Comparison of ENCODE assay signal across 12 mouse cellular contexts in the genomic region with DNA sequence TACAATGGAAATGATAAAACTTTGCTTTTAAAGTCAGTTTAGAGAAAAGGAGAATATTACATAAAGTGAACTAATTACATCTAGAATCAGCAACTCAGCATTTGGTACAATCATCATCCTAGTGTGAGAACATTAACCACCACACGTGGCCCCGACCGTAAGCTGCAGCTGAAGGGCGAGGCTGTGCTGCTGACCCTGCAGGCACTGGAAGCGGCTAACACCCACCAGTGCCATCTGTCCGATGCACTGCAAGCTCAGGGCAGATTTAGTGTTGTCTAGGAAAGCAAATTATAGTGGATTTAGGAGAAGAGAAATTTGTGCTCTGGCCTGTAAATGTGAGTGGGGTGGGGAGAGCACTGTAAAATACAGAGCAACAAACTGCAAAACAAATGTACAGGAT. TPM values are rescaled to one million over a fixed set of nuclear protein-coding genes. Genes with fewer than 3 reads are reported as not detected.
DNase-seq lines count a peak whose midpoint lies in the region; ATAC-seq and TF ChIP-seq lines count a peak whose summit lies in the region.
"Had no signal": no experiment of that assay in that cellular context is flagged by ENCODE, and none has a peak within 500 bp of the region (broad histone marks: within the 10 kb centered on the region; RNA-seq: fewer than 3 reads in every experiment).

No protein-coding gene starts in this region.

- no peak overlapping the region for H3K4me2 ChIP-seq in hindbrain, postnatal 0 days (ENCODE audit: low read depth, low read length)
- no peak overlapping the region for H3K4me2 ChIP-seq in midbrain, postnatal 0 days (ENCODE audit: low read depth, low read length, poor library complexity, severe bottlenecking)
- H3K4me2 ChIP-seq in midbrain, embryonic 13.5 days (replicated peaks) = no peak overlapping the region
- H3K4me2 ChIP-seq: heart, embryonic 15.5 days; liver, embryonic 11.5 days; lung, embryonic 15.5 days had no signal

- peaks cover 36% of the 10 kb centered on the region for H3K36me3 ChIP-seq in hindbrain, postnatal 0 days (ENCODE audit: insufficient read depth, low read length)
- H3K36me3 ChIP-seq in hindbrain, embryonic 10.5 days = peaks cover 98% of the 10 kb centered on the region
- peaks cover 36% of the 10 kb centered on the region for H3K36me3 ChIP-seq in midbrain, postnatal 0 days (ENCODE audit: insufficient read depth, low read length)
- peaks cover 80% of the 10 kb centered on the region for H3K36me3 ChIP-seq in midbrain, embryonic 13.5 days

- no peaks in the 10 kb centered on the region for H3K9me3 ChIP-seq in hindbrain, postnatal 0 days (ENCODE audit: low read length)
- no peaks in the 10 kb centered on the region for H3K9me3 ChIP-seq in hindbrain, embryonic 10.5 days
- H3K9me3 ChIP-seq in midbrain, postnatal 0 days (ENCODE audit: low read length) = no peaks in the 10 kb centered on the region
- H3K9me3 ChIP-seq in midbrain, embryonic 13.5 days = no peaks in the 10 kb centered on the region
- H3K9me3 ChIP-seq: heart, embryonic 15.5 days; lung, embryonic 15.5 days had no signal

- H3K9ac ChIP-seq in hindbrain, postnatal 0 days (replicated peaks; ENCODE audit: low read length) = no peak overlapping the region
- H3K9ac ChIP-seq in midbrain, postnatal 0 days (replicated peaks; ENCODE audit: low read length, poor library complexity, severe bottlenecking) = no peak overlapping the region
- H3K9ac ChIP-seq in midbrain, embryonic 13.5 days (replicated peaks) = no peak overlapping the region
- H3K9ac ChIP-seq: heart, embryonic 15.5 days; lung, embryonic 15.5 days had no signal

- no peak for TF ChIP-seq CTCF in hindbrain, postnatal 0 days (IDR thresholded peaks at IDR 0.05; ENCODE audit: low read depth)
- TF ChIP-seq CTCF in midbrain, postnatal 0 days (IDR thresholded peaks at IDR 0.05) = no peak

- 0 out of 2 replicates have a peak, but pooled peaks cover 4% of the 10 kb centered on the region for H3K4me1 ChIP-seq in hindbrain, postnatal 0 days (ENCODE audit: insufficient read depth, low read length)
- H3K4me1 ChIP-seq in hindbrain, embryonic 10.5 days (replicated peaks) = no peaks in the 10 kb centered on the region
- no peaks in the 10 kb centered on the region for H3K4me1 ChIP-seq in midbrain, postnatal 0 days (ENCODE audit: insufficient read depth, low read length)
- H3K4me1 ChIP-seq in midbrain, embryonic 13.5 days (replicated peaks) = peaks cover 10% of the 10 kb centered on the region

- 60% methylated on average over 6 of the region's 6 CpGs for WGBS in hindbrain, postnatal 0 days
- WGBS in hindbrain, embryonic 10.5 days = 92% methylated on average over 6 of the region's 6 CpGs
- 82% methylated on average over 6 of the region's 6 CpGs for WGBS in midbrain, postnatal 0 days
- 79% methylated on average over 6 of the region's 6 CpGs for WGBS in midbrain, embryonic 13.5 days

- H3K4me3 ChIP-seq in hindbrain, postnatal 0 days (ENCODE audit: low read length) = no peak overlapping the region
- no peak overlapping the region for H3K4me3 ChIP-seq in hindbrain, embryonic 10.5 days
- no peak overlapping the region for H3K4me3 ChIP-seq in midbrain, postnatal 0 days (ENCODE audit: low read depth, low read length)
- no peak overlapping the region for H3K4me3 ChIP-seq in midbrain, embryonic 13.5 days (replicated peaks)
- H3K4me3 ChIP-seq: heart, embryonic 15.5 days; lung, embryonic 15.5 days had no signal

- ATAC-seq in hindbrain, postnatal 0 days = 0 out of 2 replicates have a peak, but pooled peaks have one; percentile 27
- no peak for ATAC-seq in midbrain, postnatal 0 days (ENCODE audit: low FRiP score)
- ATAC-seq in midbrain, embryonic 13.5 days = no peak
- no peak for ATAC-seq in activated CD4-positive, CD25-positive, alpha-beta regulatory T cell, adult 4 months

- no peaks in the 10 kb centered on the region for H3K27me3 ChIP-seq in hindbrain, postnatal 0 days (ENCODE audit: insufficient read depth, low read length)
- no peaks in the 10 kb centered on the region for H3K27me3 ChIP-seq in hindbrain, embryonic 10.5 days (ENCODE audit: insufficient read depth, poor library complexity, severe bottlenecking)
- H3K27me3 ChIP-seq in midbrain, postnatal 0 days (ENCODE audit: insufficient read depth, low read length) = no peaks in the 10 kb centered on the region
- H3K27me3 ChIP-seq in midbrain, embryonic 13.5 days = no peaks in the 10 kb centered on the region
- H3K27me3 ChIP-seq: CH12.LX; heart, embryonic 15.5 days; lung, embryonic 15.5 days had no signal

- peak overlapping the region; percentile 5; the same call in 1 of the 2 replicates for H3K27ac ChIP-seq in hindbrain, postnatal 0 days
- no peak overlapping the region for H3K27ac ChIP-seq in hindbrain, embryonic 10.5 days
- no peak overlapping the region for H3K27ac ChIP-seq in midbrain, postnatal 0 days (ENCODE audit: low read depth, low read length)
- H3K27ac ChIP-seq in midbrain, embryonic 13.5 days = no peak overlapping the region
- H3K27ac ChIP-seq: lung, embryonic 15.5 days had no signal

- peak; percentile 63 for DNase-seq in cerebellum, adult 11-12 months
- no peak for DNase-seq in cerebellum, adult 11 months
- no peak for DNase-seq in hindbrain, postnatal 0 days (ENCODE audit: low spot score)
- no peak for DNase-seq in hindbrain, embryonic 10.5 days (ENCODE audit: low spot score)
- peak; percentile 40 for DNase-seq in midbrain, postnatal 0 days (ENCODE audit: low spot score)
- DNase-seq in retina, postnatal 7 days (ENCODE audit: low read depth, low spot score) = peak; percentile 36

RNA-seq across cellular contexts. Expression of gene Cep95, which starts 31.2 kb away (rescaled TPM):
- 2.6 and 9.0 TPM in 2 replicates for total RNA-seq in hindbrain, postnatal 0 days (2014; rRNA removed)
- 7.2 and 8.7 TPM in 2 replicates for polyA plus RNA-seq in hindbrain, postnatal 0 days (2015; fragmentation: Nextera tagmentation; extraction: Ambion mirVana)
- polyA plus RNA-seq in hindbrain, embryonic 10.5 days (2016; fragmentation: Nextera tagmentation; extraction: Ambion mirVana) = 14.8 and 20.2 TPM in 2 replicates
- total RNA-seq in midbrain, postnatal 0 days (2014; rRNA removed) = 6.0 and 13.3 TPM in 2 replicates
- polyA plus RNA-seq in midbrain, postnatal 0 days (2015; fragmentation: Nextera tagmentation; extraction: Ambion mirVana) = 6.0 and 7.9 TPM in 2 replicates
- 20.2 and 20.4 TPM in 2 replicates for polyA plus RNA-seq in midbrain, embryonic 13.5 days (2015; fragmentation: Nextera tagmentation; extraction: Ambion mirVana)
- 10 to 100 TPM; 26.9 to 33.3 TPM for polyA plus RNA-seq in activated CD4-positive, CD25-positive, alpha-beta regulatory T cell, adult 4 months (2017; shearing (Covaris generic))

RNA-seq across cellular contexts. Expression of gene Ddx5, which starts 31.3 kb away (rescaled TPM):
- total RNA-seq in hindbrain, postnatal 0 days (2014; rRNA removed) = 288 and 416 TPM in 2 replicates
- 272 and 274 TPM in 2 replicates for polyA plus RNA-seq in hindbrain, postnatal 0 days (2015; fragmentation: Nextera tagmentation; extraction: Ambion mirVana)
- polyA plus RNA-seq in hindbrain, embryonic 10.5 days (2016; fragmentation: Nextera tagmentation; extraction: Ambion mirVana) = 285 and 301 TPM in 2 replicates
- total RNA-seq in midbrain, postnatal 0 days (2014; rRNA removed) = 408 and 459 TPM in 2 replicates
- 260 and 301 TPM in 2 replicates for polyA plus RNA-seq in midbrain, postnatal 0 days (2015; fragmentation: Nextera tagmentation; extraction: Ambion mirVana)
- 487 and 502 TPM in 2 replicates for polyA plus RNA-seq in midbrain, embryonic 13.5 days (2015; fragmentation: Nextera tagmentation; extraction: Ambion mirVana)
- 100 to 1,000 TPM; 413 to 476 TPM for polyA plus RNA-seq in activated CD4-positive, CD25-positive, alpha-beta regulatory T cell, adult 4 months (2017; shearing (Covaris generic))

RNA-seq across cellular contexts. Expression of gene Polg2, which starts 40.9 kb away (rescaled TPM):
- total RNA-seq in hindbrain, postnatal 0 days (2014; rRNA removed) = 8.3 and 12.9 TPM in 2 replicates
- 9.5 and 11.4 TPM in 2 replicates for polyA plus RNA-seq in hindbrain, postnatal 0 days (2015; fragmentation: Nextera tagmentation; extraction: Ambion mirVana)
- 8.1 and 10.1 TPM in 2 replicates for polyA plus RNA-seq in hindbrain, embryonic 10.5 days (2016; fragmentation: Nextera tagmentation; extraction: Ambion mirVana)
- 6.6 and 9.8 TPM in 2 replicates for total RNA-seq in midbrain, postnatal 0 days (2014; rRNA removed)
- 9.7 and 10.5 TPM in 2 replicates for polyA plus RNA-seq in midbrain, postnatal 0 days (2015; fragmentation: Nextera tagmentation; extraction: Ambion mirVana)
- polyA plus RNA-seq in midbrain, embryonic 13.5 days (2015; fragmentation: Nextera tagmentation; extraction: Ambion mirVana) = 10.0 and 10.7 TPM in 2 replicates
- 10 to 100 TPM; 10.2 to 14.9 TPM for polyA plus RNA-seq in activated CD4-positive, CD25-positive, alpha-beta regulatory T cell, adult 4 months (2017; shearing (Covaris generic))

Comparison
In these comparisons a context has a peak if more than half of its experiments do, and no peak if none do; other contexts are left out.
1. DNase-seq: peak in cerebellum, adult 11-12 months (single experiment), midbrain, postnatal 0 days (single experiment) and retina, postnatal 7 days (single experiment); none in cerebellum, adult 11 months (single experiment), hindbrain, postnatal 0 days (single experiment) and hindbrain, embryonic 10.5 days (single experiment).